Mouse (Mus musculus) stomach, embryonic 16.5 days (tissue): ENCODE measurements around the gene Dnajc30. TPM values are rescaled to one million over a fixed set of nuclear protein-coding genes. Genes with fewer than 3 reads are reported as not detected.

Experiments
- ATAC-seq: fragments of 200-750 bp; cut with Nextera tagmentation; 2 replicates; pipeline ENCODE4 v1.8.0; 2017; ENCODE audit warnings: moderate number of reproducible peaks, moderate TSS enrichment; ENCODE audit not compliant: insufficient read depth, low FRiP score
- H3K27ac ChIP-seq: fragments of 300-500 bp; sonication (generic); 2 replicates; pipeline ENCODE4 v1.5.1; 2014; ENCODE audit warnings: low read length
- H3K27me3 ChIP-seq: fragments of 300-500 bp; sonication (generic); 2 replicates; pipeline ENCODE4 v1.6.1; 2014; ENCODE audit warnings: low read length, control low read depth, mixed read lengths; ENCODE audit not compliant: control insufficient read depth, insufficient read depth
- H3K36me3 ChIP-seq: fragments of 300-500 bp; sonication (generic); 2 replicates; pipeline ENCODE4 v1.6.1; 2014; ENCODE audit warnings: low read length; ENCODE audit not compliant: control insufficient read depth, insufficient read depth
- H3K4me1 ChIP-seq: fragments of 300-500 bp; sonication (generic); 2 replicates; pipeline ENCODE4 v1.6.1; 2014; ENCODE audit warnings: low read length, control low read depth, mixed read lengths; ENCODE audit not compliant: control insufficient read depth, insufficient read depth
- H3K4me2 ChIP-seq: fragments of 300-500 bp; sonication (generic); 2 replicates; pipeline ENCODE4 v1.6.1; 2014; ENCODE audit warnings: low read depth, low read length, mixed read lengths
- H3K4me3 ChIP-seq: fragments of 300-500 bp; sonication (generic); replicated peaks from 2 replicates; pipeline ENCODE4 v1.5.1; 2014; ENCODE audit warnings: mild to moderate bottlenecking, low read length
- H3K9ac ChIP-seq: fragments of 300-500 bp; sonication (generic); 2 replicates; pipeline ENCODE4 v1.6.1; 2014; ENCODE audit warnings: low read length
- H3K9me3 ChIP-seq: fragments of 300-500 bp; sonication (generic); replicated peaks from 2 replicates; pipeline ENCODE4 v1.6.1; 2016; ENCODE audit warnings: low read length, control low read depth; ENCODE audit not compliant: control insufficient read depth
- WGBS: fragments of 180-500 bp; shearing (Covaris S2); extraction: QIAGEN DNeasy Blood & Tissue Kit; methylation state at CpG from one replicate; pipeline ENCODE4 v1.1.7; 2014; 5-methylcytosine and 5-hydroxymethylcytosine counted together
- polyA plus RNA-seq: library from polyadenylated mRNA; unstranded; fragments of >200 nt; fragmentation: Nextera tagmentation; extraction: Ambion mirVana; gene quantifications from 2 replicates; pipeline ENCODE4 v1.2.1, GENCODE M21; 2015

The Dnajc30 gene
- polyA plus RNA-seq: 32.6 and 33.3 TPM in 2 replicates

GRCm38 (mm10) chr5:135063629-135064381, at the start of gene Dnajc30:
Gene Dnajc30, plus strand, starts transcription at chr5:135064202.
- peaks cover 14% of the 10 kb centered on the region for H3K4me1 ChIP-seq
- ATAC-seq: peak; percentile 97
- H3K27ac ChIP-seq: peak within 1 kb of the TSS; percentile 66
- no peaks in the 10 kb centered on the region for H3K9me3 ChIP-seq
- H3K4me2 ChIP-seq: peak within 1 kb of the TSS; percentile 85
- under 1% methylated on average over 52 of the region's 52 CpGs for WGBS
- H3K27me3 ChIP-seq: no peaks in the 10 kb centered on the region
- peak within 1 kb of the TSS; percentile 97 for H3K4me3 ChIP-seq
- peaks cover 13% of the 10 kb centered on the region for H3K36me3 ChIP-seq
- H3K9ac ChIP-seq: peak within 1 kb of the TSS; percentile 90

DNA sequence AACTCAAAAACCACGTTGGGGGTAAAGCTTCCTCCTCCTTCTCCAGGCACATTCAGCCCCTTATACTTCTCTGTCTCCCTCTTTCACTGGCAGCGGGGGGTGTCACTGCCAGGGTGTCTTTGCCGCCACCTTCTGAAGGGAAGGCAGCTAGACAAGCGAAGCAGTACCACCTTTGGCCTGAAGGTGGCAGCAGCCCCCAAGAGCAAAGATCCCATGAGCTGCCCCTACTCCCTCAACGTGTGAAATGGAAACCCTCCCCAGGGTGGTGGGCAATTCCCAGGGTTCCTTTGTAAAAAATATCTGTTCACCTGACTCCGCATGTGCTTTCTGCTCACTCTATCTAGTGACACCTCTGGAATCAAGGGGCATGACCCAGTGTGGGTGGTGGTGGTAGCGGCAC, 48.5 kb upstream of the Dnajc30 start:
- no peaks in the 10 kb centered on the region for H3K9me3 ChIP-seq
- no peak overlapping the region for H3K9ac ChIP-seq
- H3K27me3 ChIP-seq: no peaks in the 10 kb centered on the region
- no peak for ATAC-seq
- H3K27ac ChIP-seq: no peak overlapping the region
- 14% methylated on average over 7 of the region's 7 CpGs for WGBS
- H3K36me3 ChIP-seq: 0 out of 2 replicates have a peak, but pooled peaks cover 3% of the 10 kb centered on the region
- no peak overlapping the region for H3K4me3 ChIP-seq
- H3K4me2 ChIP-seq: no peak overlapping the region
- peaks cover 24% of the 10 kb centered on the region for H3K4me1 ChIP-seq

GRCm38 (mm10) chr5:135016224-135016759, 47.7 kb upstream of the Dnajc30 start:
- peaks cover 20% of the 10 kb centered on the region for H3K4me1 ChIP-seq
- H3K4me3 ChIP-seq: no peak overlapping the region
- WGBS: 39% methylated on average over 4 of the region's 4 CpGs
- no peak overlapping the region for H3K27ac ChIP-seq
- H3K9me3 ChIP-seq: no peaks in the 10 kb centered on the region
- H3K4me2 ChIP-seq: no peak overlapping the region
- no peak for ATAC-seq
- H3K27me3 ChIP-seq: no peaks in the 10 kb centered on the region
- H3K36me3 ChIP-seq: no peaks in the 10 kb centered on the region
- H3K9ac ChIP-seq: no peak overlapping the region

DNA sequence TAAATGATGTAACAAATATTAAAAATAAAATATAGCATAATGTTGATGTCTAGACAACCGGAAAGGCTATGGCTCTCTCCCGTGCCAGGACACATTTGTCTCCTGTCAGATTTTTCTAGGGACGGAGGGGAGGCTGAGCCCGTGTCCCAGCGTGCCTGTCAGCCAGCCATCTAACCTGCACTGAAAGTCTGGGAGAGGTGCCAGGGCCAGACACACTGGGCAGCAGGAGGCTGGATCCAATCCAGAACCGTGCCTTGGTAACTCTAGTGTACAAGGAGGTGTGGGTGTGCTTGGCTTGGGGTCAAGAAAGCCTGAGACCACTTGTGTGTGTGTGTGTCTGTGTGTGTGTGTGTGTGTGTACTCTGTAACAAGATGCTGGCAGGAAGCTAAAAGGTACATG, 42.2 kb upstream of the Dnajc30 start:
- Histone ChIP-seq H3K4me1 (peaks cover 27% of the 10 kb centered on the region), H3K27ac (no peak overlapping the region), H3K4me2 (no peak overlapping the region), H3K27me3 (no peaks in the 10 kb centered on the region), H3K36me3 (no peaks in the 10 kb centered on the region), H3K4me3 (no peak overlapping the region), H3K9me3 (no peaks in the 10 kb centered on the region), H3K9ac (no peak overlapping the region; the same call in 1 of the 2 replicates)
- peak; percentile 15; the same call in 1 of the 2 replicates for ATAC-seq
- WGBS: 31% methylated on average over 6 of the region's 6 CpGs

DNA sequence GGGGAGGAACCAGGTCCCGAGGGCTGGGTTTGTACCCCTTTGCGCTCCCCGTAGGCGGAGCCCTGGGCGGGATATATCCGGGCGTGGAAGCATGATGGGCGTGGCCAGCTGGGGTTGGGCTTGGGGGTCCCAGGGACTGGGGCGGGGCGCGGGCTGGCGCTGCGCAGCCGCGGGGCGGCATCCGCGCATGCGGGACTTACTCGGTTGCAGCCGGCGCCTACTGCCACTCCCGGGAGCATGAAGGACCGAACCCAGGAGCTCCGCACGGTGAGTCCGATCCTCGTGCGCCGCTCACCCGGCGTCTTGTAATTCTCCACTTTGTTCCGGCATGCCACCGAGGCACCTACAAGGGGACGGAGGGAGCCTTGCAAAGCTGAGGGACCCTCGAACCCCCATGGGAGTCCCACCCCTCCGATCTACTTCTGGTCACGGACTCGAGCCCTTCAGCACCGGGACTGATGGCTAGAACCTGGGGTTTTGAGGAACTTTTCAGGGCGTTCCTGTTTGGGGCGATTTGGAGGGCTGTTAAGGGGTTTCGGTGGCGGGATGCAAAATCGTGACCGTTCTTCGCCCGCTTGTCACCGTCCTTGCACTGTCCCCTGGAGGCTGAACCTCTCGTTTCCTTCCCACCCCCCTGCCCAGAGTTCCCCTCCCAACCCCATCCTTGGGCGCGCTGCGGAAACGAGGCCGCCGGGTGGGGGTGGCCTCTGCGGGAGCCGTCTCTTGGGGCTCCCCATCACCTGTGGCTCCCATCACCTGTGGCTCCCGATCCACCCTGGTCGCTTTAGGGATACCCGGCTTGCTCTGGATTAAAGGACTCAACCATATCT, 40.4 kb upstream of the Dnajc30 start, which contains the start of gene Stx1a:
Gene Stx1a, plus strand, starts transcription at position 139 of the 830 bp plus-strand sequence.
- no peaks in the 10 kb centered on the region for H3K9me3 ChIP-seq
- peak within 1 kb of the TSS; percentile 79 for H3K9ac ChIP-seq
- no peaks in the 10 kb centered on the region for H3K36me3 ChIP-seq
- WGBS: under 1% methylated on average over 61 of the region's 61 CpGs
- peak; percentile 95 for ATAC-seq
- peak within 1 kb of the TSS; percentile 60 for H3K4me3 ChIP-seq
- peaks cover 29% of the 10 kb centered on the region for H3K4me1 ChIP-seq
- peak within 1 kb of the TSS; percentile 18 for H3K27ac ChIP-seq
- no peaks in the 10 kb centered on the region for H3K27me3 ChIP-seq
- H3K4me2 ChIP-seq: peak within 1 kb of the TSS; percentile 87

DNA sequence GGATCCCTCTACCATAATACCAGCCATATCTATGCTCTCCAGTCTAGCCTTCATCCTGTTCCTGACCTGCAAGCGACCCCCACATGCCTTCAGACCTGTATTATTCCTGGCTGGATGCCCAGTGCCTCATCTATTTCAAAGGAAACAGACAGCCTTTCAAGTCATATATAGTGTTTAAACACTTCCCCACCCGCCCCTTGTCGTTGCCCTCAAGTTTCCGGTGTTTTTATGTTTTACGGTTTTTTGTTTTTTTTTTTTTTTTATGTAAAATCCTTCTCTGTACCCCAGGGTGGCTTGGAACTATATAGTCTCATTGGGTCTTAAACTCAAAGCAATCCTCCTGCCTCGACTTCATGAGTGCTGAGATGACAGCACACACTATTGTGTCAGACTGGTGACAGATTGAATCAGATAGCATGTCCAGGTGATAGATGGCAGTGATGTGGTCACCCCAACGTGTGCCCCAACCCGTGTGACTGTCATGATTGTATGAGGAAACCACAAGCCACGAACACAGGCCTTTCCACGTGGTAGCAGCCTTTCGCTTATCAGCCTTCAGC, 39.3 kb upstream of the Dnajc30 start:
- no peaks in the 10 kb centered on the region for H3K36me3 ChIP-seq
- 37% methylated on average over 11 of the region's 11 CpGs for WGBS
- no peak overlapping the region; the same call in 1 of the 2 replicates for H3K27ac ChIP-seq
- peaks cover 40% of the 10 kb centered on the region for H3K4me1 ChIP-seq
- no peak for ATAC-seq
- H3K9ac ChIP-seq: peak overlapping the region; percentile 79; the same call in 1 of the 2 replicates
- no peaks in the 10 kb centered on the region for H3K9me3 ChIP-seq
- no peaks in the 10 kb centered on the region for H3K27me3 ChIP-seq
- H3K4me2 ChIP-seq: peak overlapping the region; percentile 87
- H3K4me3 ChIP-seq: peak overlapping the region; percentile 60

DNA sequence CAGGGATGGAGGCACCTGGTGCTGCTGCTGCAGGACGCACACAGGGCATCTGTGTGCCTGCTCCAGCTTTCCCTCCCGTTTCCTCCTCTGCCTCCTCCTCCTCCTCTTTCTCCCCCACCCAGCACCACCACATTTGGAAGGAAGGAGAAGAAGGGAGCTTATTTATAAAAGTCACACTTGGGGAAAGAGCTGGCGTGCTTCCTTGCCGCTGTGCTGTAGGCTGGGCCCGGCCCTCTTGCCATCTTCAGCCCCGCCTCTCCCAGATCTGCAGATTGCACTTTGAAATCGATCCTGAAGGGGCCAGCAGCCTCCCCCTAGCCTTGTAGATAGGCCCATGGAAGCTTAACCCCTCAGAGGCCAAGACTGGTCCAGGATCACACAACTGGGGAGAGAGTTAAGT, 38.1 kb upstream of the Dnajc30 start:
- no peaks in the 10 kb centered on the region for H3K27me3 ChIP-seq
- peaks cover 40% of the 10 kb centered on the region for H3K4me1 ChIP-seq
- H3K9me3 ChIP-seq: no peaks in the 10 kb centered on the region
- no peak for ATAC-seq
- peak overlapping the region; percentile 36 for H3K4me2 ChIP-seq
- no peaks in the 10 kb centered on the region for H3K36me3 ChIP-seq
- no peak overlapping the region for H3K27ac ChIP-seq
- H3K9ac ChIP-seq: peak overlapping the region; percentile 61
- 6% methylated on average over 7 of the region's 7 CpGs for WGBS
- peak overlapping the region; percentile 3; the same call in 1 of the 2 replicates for H3K4me3 ChIP-seq

DNA sequence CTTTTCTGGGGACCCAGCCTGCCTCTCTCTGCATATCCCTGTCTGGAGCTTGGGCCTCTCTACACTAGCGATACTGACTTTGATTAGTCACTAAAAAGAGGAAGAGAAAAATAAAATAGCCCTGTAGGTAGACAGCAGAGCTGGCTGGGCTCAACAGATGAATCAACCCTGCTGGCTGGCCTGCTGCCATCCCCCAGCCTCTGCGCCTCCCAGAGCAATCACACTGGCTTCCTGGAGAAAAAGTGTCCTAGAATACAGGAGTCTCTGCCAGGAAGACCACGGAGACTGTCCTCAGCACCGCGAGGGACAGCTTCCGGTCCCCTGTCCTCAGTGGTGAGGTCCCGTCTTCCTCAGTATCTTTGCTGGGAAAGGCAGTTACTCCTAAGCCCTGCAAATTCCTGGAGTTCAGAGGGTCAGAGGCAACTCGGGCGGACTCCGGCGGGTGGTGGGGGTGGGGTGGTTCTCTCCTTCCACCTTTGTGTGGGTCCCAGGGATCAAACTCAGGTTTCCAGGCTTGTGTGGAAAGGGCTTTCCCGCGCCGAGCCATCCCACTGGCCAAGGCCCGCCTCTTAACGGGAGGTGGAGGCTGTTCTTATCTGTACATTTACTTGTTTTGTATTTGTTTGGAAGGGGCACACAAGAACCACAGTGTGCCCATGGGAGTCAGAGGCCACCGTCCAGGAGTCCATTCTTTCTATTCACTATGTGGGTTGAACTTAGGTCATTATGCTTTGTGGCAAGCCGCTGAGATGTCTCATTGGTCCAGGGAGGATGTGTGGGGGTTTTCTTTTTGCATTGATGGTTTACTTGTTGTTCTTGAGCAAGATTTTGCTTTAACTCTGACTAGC, 34.8 kb upstream of the Dnajc30 start:
- Histone ChIP-seq H3K9me3 (no peaks in the 10 kb centered on the region), H3K27ac (peak overlapping the region; percentile 14; the same call in 1 of the 2 replicates), H3K4me1 (peaks cover 33% of the 10 kb centered on the region), H3K27me3 (no peaks in the 10 kb centered on the region), H3K4me3 (peak overlapping the region; percentile 10; the same call in 1 of the 2 replicates), H3K4me2 (peak overlapping the region; percentile 23; the same call in 1 of the 2 replicates), H3K36me3 (no peaks in the 10 kb centered on the region), H3K9ac (peak overlapping the region; percentile 57; the same call in 1 of the 2 replicates)
- ATAC-seq: no peak; the same call in 1 of the 2 replicates
- WGBS: 33% methylated on average over 18 of the region's 18 CpGs
